Mouse (Mus musculus) G1E-ER4 (cell line): ENCODE measurements around the gene Phactr1. TPM values are rescaled to one million over a fixed set of nuclear protein-coding genes. Genes with fewer than 3 reads are reported as not detected.

Source experiments
- GATA1 ChIP-seq: IDR thresholded peaks from one replicate; pipeline ENCODE4 v1.8.0; 2012; ENCODE audit warnings: low read length, inconsistent platforms
- polyA plus RNA-seq: library from polyadenylated mRNA; stranded (reverse); fragments of >175 nt; gene quantifications from 2 replicates; pipeline ENCODE4 v1.2.3, GENCODE M21; 2012

The Phactr1 gene
- polyA plus RNA-seq, 1 experiment: not detected

GRCm38 (mm10) chr13:42725709-42726231 is 45.3 kb downstream of the Phactr1 start:
- no peak for TF ChIP-seq GATA1

- TF ChIP-seq GATA1: no peak
These were observed 57.1 kb downstream of the Phactr1 start for GRCm38 (mm10) chr13:42737486-42737885.

- no peak for TF ChIP-seq GATA1
These were observed 57.7 kb downstream of the Phactr1 start for GRCm38 (mm10) chr13:42738152-42738551.

- no peak for TF ChIP-seq GATA1
These were observed 61.8 kb downstream of the Phactr1 start for GRCm38 (mm10) chr13:42742226-42742625.

GRCm38 (mm10) chr13:42744467-42744866 is 64.0 kb downstream of the Phactr1 start:
- TF ChIP-seq GATA1: no peak

GRCm38 (mm10) chr13:42757654-42758400 is 77.4 kb downstream of the Phactr1 start:
- no peak for TF ChIP-seq GATA1

GRCm38 (mm10) chr13:42759170-42759569 is 78.7 kb downstream of the Phactr1 start:
- no peak for TF ChIP-seq GATA1

- no peak for TF ChIP-seq GATA1
These were observed 80.6 kb downstream of the Phactr1 start for GRCm38 (mm10) chr13:42760907-42761544.

GRCm38 (mm10) chr13:42772314-42772713 is 91.9 kb downstream of the Phactr1 start:
- TF ChIP-seq GATA1: no peak

- no peak for TF ChIP-seq GATA1
These were observed 93.6 kb downstream of the Phactr1 start for GRCm38 (mm10) chr13:42774040-42774439.

GRCm38 (mm10) chr13:42782151-42782550 is 101.7 kb downstream of the Phactr1 start:
- no peak for TF ChIP-seq GATA1

- no peak for TF ChIP-seq GATA1
These were observed 108.8 kb downstream of the Phactr1 start for GRCm38 (mm10) chr13:42789221-42789620.

- TF ChIP-seq GATA1: no peak
These were observed 111.9 kb downstream of the Phactr1 start for GRCm38 (mm10) chr13:42792279-42792678.

- no peak for TF ChIP-seq GATA1
These were observed 120.1 kb downstream of the Phactr1 start for GRCm38 (mm10) chr13:42800523-42800922.

- no peak for TF ChIP-seq GATA1
These were observed 123.9 kb downstream of the Phactr1 start for GRCm38 (mm10) chr13:42804314-42804713.

- no peak for TF ChIP-seq GATA1
These were observed 132.3 kb downstream of the Phactr1 start for GRCm38 (mm10) chr13:42812762-42813161.

GRCm38 (mm10) chr13:42818378-42818777 is 138.0 kb downstream of the Phactr1 start:
- TF ChIP-seq GATA1: no peak
